Mouse (Mus musculus) small intestine, adult 2 months (tissue): ENCODE results near the gene Crhr2. TPM values are rescaled to one million over a fixed set of nuclear protein-coding genes. Genes with fewer than 3 reads are reported as not detected.

Experiments
- H3K27ac ChIP-seq: fragments of 200-500 bp; 2 replicates; pipeline ENCODE4 v1.5.1; 2012; ENCODE audit warnings: low read depth, low read length, control low read depth, inconsistent platforms; ENCODE audit not compliant: insufficient read depth
- H3K27me3 ChIP-seq: fragments of 200-500 bp; 2 replicates; pipeline ENCODE4 v1.6.1; 2012; ENCODE audit warnings: mild to moderate bottlenecking, moderate library complexity, low read length, inconsistent platforms; ENCODE audit not compliant: control insufficient read depth, insufficient read depth
- H3K36me3 ChIP-seq: fragments of 200-500 bp; 2 replicates; pipeline ENCODE4 v1.6.1; 2012; ENCODE audit warnings: mild to moderate bottlenecking, low read length, control low read depth, inconsistent platforms; ENCODE audit not compliant: control insufficient read depth, insufficient read depth
- H3K4me1 ChIP-seq: fragments of 200-500 bp; 2 replicates; pipeline ENCODE4 v1.6.1; 2012; ENCODE audit warnings: low read length, inconsistent platforms, mixed read lengths; ENCODE audit not compliant: control insufficient read depth, insufficient read depth, insufficient read length
- H3K4me3 ChIP-seq: fragments of 200-500 bp; 2 replicates; pipeline ENCODE4 v1.5.1; 2012; ENCODE audit warnings: low read depth, mild to moderate bottlenecking, control low read depth, inconsistent platforms, low read length, moderate library complexity
- CTCF ChIP-seq: fragments of 200-500 bp; IDR thresholded peaks from 2 replicates; pipeline ENCODE4 v1.5.1; 2012; ENCODE audit warnings: low read depth, mild to moderate bottlenecking, control low read depth, inconsistent platforms, low read length, moderate library complexity, mixed read lengths; ENCODE audit not compliant: insufficient replicate concordance, insufficient read length; ENCODE audit errors: extremely low read depth
- POLR2A ChIP-seq: fragments of 200-500 bp; IDR thresholded peaks from 2 replicates; pipeline ENCODE4 v1.6.1; 2012; ENCODE audit warnings: low read depth, mild to moderate bottlenecking, control low read depth, inconsistent platforms, low read length, moderate library complexity
- WGBS: fragments of 180-500 bp; shearing (Covaris S2); methylation state at CpG from one replicate; pipeline ENCODE4 v1.1.7; 2018; 5-methylcytosine and 5-hydroxymethylcytosine counted together
- polyA plus RNA-seq: library from polyadenylated mRNA; depleted of rRNA; stranded (reverse); fragments of >200 nt; gene quantifications from 2 replicates; pipeline ENCODE4 v1.2.3, GENCODE M21; 2012; rRNA removed

Gene Crhr2
- polyA plus RNA-seq: 0.37 and 0.51 TPM in 2 replicates

DNA sequence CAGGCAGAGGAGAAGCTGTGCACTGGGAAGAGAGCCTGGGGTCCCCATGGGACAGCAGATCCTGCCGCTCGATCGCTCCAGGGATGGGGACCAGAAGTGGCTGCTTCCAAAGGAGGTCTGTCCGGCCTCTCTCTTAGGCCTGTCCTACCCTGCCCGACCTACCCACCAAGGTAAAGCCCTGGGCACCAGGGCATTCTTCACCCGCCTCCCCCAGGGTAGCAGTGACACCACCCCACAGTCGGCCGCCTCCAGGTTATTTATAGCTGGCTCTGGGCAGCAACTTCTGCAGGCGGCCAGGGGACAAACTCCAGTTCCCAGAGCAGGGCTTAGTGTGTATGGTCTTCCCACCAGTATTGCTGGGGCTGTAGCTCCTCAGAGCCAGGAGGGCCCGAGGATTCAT lies at the start of gene Crhr2:
Crhr2 (minus strand) TSS at position 223 of the 400 bp plus-strand sequence.
- no peaks in the 10 kb centered on the region for H3K36me3 ChIP-seq
- TF ChIP-seq POLR2A (no peak), CTCF (no peak)
- no peak within 1 kb of the TSS for H3K27ac ChIP-seq
- H3K4me3 ChIP-seq: no peak within 1 kb of the TSS
- 62% methylated on average over 10 of the region's 10 CpGs for WGBS
- no peaks in the 10 kb centered on the region for H3K4me1 ChIP-seq
- H3K27me3 ChIP-seq: no peaks in the 10 kb centered on the region

DNA sequence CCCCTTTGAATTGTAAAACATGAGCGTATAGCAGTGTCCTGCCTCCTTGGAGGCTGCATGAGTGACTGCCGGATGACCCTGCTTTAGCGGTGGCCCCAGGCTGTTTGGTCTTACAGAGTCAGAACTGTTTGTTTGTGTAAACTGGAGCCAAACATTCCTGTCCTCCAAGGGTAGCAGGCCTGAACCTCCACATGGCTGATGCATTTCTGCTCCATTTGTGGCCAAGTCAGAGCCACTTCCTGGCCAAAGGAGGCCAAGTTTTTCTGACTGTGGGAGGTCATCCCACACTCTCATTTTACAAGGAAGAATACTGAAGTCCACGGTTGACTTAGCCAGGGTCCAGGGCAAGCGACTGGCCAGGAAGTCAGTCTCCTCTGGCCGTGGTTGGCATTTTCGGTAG lies 46.7 kb upstream of the Crhr2 start:
- WGBS: 80% methylated on average over 7 of the region's 7 CpGs
- Histone ChIP-seq H3K27ac (0 out of 2 replicates have a peak overlapping the region, but pooled peaks have one; percentile 9), H3K4me3 (no peak overlapping the region), H3K36me3 (no peaks in the 10 kb centered on the region), H3K4me1 (peaks cover 9% of the 10 kb centered on the region; the same call in 1 of the 2 replicates), H3K27me3 (no peaks in the 10 kb centered on the region)
- TF ChIP-seq CTCF (no peak), POLR2A (no peak)

DNA sequence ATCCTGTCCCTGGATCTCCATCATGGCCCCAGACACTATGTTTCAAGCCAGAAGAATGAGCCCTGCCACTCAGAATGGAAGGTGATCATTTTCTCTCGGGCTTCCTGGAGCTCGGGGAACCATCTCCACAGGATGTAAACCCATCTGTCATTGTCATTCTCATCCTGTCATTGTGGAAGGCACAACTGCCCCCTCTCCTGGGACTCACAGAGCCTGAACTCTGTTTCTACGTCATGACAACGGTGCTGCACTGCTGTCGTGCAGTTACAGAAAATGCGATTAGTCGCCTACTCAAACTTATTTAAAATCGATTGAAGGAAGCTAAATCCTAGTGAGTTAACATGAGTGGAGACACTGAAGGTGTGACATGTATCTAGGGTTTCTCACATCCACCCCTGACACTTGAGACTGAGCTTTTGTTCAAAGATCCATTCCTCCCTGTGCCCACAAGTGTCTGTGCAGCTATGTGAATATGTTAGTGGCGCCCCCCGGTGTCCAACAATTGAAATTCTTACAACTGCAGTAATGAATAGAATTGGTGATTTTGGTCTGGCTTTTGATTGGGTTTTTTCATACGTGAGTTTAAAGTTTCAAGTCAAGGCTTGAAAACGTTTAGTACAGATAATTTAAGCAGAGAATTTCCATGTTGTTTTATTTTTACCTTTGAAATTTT lies 44.4 kb upstream of the Crhr2 start:
- WGBS: 62% methylated on average over 12 of the region's 12 CpGs
- TF ChIP-seq POLR2A (no peak), CTCF (no peak)
- H3K4me1 ChIP-seq: peaks cover 9% of the 10 kb centered on the region; the same call in 1 of the 2 replicates

DNA sequence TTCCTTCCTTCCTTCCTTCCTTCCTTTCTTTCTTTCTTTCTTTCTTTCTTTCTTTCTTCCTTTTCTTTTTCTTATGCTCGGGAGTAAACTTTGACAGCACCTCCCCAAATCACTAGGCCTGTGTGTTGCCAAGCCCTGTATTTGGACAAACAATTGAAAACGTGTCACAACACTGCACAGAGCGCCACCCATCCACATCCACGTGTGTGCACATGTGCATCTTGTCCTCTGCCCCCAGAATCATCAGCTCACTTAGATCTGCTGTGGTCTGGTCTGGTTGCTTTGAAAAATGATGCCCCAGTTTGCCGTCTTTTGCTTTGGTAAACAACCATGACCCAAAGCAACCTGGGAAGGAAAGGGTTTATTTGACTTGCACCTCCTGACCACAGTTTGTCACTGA lies 43.1 kb upstream of the Crhr2 start:
- Histone ChIP-seq H3K36me3 (no peaks in the 10 kb centered on the region), H3K4me3 (no peak overlapping the region), H3K4me1 (peaks cover 9% of the 10 kb centered on the region; the same call in 1 of the 2 replicates), H3K27me3 (no peaks in the 10 kb centered on the region), H3K27ac (no peak overlapping the region)
- TF ChIP-seq POLR2A: no peak
- no peak for TF ChIP-seq CTCF
- WGBS: 13% methylated on average over 5 of the region's 5 CpGs

More for the DNA sequence above, 44.4 kb upstream of the Crhr2 start:
- Histone ChIP-seq H3K27me3 (no peaks in the 10 kb centered on the region), H3K27ac (no peak overlapping the region), H3K4me3 (no peak overlapping the region), H3K36me3 (no peaks in the 10 kb centered on the region)

DNA sequence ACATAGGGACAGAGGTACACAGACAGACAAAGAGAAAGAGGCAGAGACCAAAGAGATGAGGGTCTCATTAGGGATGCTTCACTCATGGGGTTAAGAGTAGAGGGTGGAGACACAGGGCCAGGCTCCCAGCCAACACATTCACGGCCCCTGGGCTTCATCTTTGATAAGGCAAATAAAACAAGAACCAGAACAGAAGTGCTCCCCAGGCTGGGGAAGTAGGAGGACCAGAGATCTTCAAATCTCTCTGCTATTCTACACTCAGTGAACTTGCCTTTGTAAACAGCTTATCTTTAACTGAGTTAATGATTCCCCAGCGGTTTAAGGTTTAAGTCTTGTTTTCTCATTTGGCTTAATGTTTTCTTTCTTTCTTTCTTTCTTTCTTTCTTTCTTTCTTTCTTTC lies 42.6 kb upstream of the Crhr2 start:
- Histone ChIP-seq H3K4me3 (no peak overlapping the region), H3K27ac (no peak overlapping the region), H3K36me3 (no peaks in the 10 kb centered on the region), H3K27me3 (no peaks in the 10 kb centered on the region), H3K4me1 (peaks cover 9% of the 10 kb centered on the region; the same call in 1 of the 2 replicates)
- TF ChIP-seq POLR2A (no peak), CTCF (no peak)
- WGBS: 7% methylated on average over 2 of the region's 2 CpGs

DNA sequence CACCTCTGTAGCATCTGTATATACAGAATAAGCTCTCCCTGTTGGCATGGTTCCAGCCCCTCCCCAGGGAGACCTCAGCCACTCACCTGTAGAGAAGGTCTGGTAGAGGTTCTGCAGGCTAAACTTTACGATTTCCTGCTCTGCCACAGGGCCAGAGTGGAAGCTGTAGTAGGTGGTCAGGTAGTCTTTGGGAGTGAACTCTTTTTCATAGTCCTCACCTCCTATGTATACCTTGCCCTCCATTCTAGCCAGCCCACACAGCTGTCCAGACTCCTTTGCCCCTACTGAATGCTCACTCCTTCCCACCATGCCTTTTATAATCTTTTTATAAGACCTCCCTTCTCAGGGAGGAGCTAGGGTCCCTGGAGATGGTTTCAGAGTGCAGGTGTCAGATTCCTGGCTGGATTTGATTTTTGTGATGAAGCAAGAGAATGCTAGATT lies 41.9 kb upstream of the Crhr2 start, which contains the start of gene Inmt:
Inmt (minus strand) TSS at position 303 of the 441 bp plus-strand sequence.
- TF ChIP-seq CTCF (no peak), POLR2A (no peak)
- Histone ChIP-seq H3K36me3 (no peaks in the 10 kb centered on the region), H3K4me1 (peaks cover 9% of the 10 kb centered on the region; the same call in 1 of the 2 replicates), H3K4me3 (no peak within 1 kb of the TSS), H3K27me3 (no peaks in the 10 kb centered on the region), H3K27ac (no peak within 1 kb of the TSS)
- WGBS: 24% methylated on average over 1 of the region's 1 CpGs

DNA sequence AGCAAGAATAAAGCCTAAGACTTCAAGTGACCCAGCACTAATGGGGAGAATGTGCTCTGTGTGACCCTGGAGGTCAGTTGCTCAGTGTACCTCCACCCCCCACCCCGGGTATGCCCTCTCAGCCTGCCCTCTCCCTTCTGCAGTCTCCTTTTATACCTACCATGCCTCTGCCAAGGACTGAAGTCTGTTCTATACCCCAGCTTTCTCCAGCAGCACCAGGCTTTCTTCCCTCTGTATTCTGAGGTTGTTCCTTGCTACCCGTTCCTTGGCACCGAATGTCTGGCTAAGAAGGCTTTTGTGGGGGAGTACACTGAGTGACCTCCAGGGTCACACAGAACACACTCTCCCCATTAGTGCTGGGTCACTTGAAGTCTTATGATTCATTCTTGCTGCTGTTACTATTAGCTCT lies 41.1 kb upstream of the Crhr2 start:
- 60% methylated on average over 3 of the region's 3 CpGs for WGBS
- Histone ChIP-seq H3K4me1 (peaks cover 9% of the 10 kb centered on the region; the same call in 1 of the 2 replicates), H3K27me3 (no peaks in the 10 kb centered on the region), H3K27ac (no peak overlapping the region), H3K36me3 (no peaks in the 10 kb centered on the region), H3K4me3 (no peak overlapping the region)
- TF ChIP-seq CTCF (no peak), POLR2A (no peak)
